Mouse (Mus musculus) lung, postnatal 0 days (tissue): ENCODE results near the gene Nod2. TPM values are rescaled to one million over a fixed set of nuclear protein-coding genes. Genes with fewer than 3 reads are reported as not detected.

Source experiments
- ATAC-seq: fragments of 200-750 bp; cut with Nextera tagmentation; 2 replicates; pipeline ENCODE4 v1.8.0; 2017; ENCODE audit warnings: moderate library complexity
- DNase-seq: peaks from one replicate; pipeline ENCODE4 v3.0.0-alpha.2; 2016; ENCODE audit warnings: low spot score
- H3K27ac ChIP-seq: fragments of 300-500 bp; sonication (generic); 2 replicates; pipeline ENCODE4 v1.5.1; 2014; ENCODE audit warnings: antibody characterized with exemption, mild to moderate bottlenecking, low read length, mixed read lengths
- H3K27me3 ChIP-seq: fragments of 300-500 bp; sonication (generic); replicated peaks from 2 replicates; pipeline ENCODE4 v1.6.1; 2014; ENCODE audit warnings: low read length, mixed read lengths; ENCODE audit not compliant: insufficient read depth
- H3K36me3 ChIP-seq: fragments of 300-500 bp; sonication (generic); 2 replicates; pipeline ENCODE4 v1.6.1; 2014; ENCODE audit warnings: low read length, mixed read lengths; ENCODE audit not compliant: insufficient read depth
- H3K4me1 ChIP-seq: fragments of 300-500 bp; sonication (generic); 2 replicates; pipeline ENCODE4 v1.6.1; 2014; ENCODE audit warnings: antibody characterized with exemption, low read depth, low read length, mixed read lengths; ENCODE audit not compliant: insufficient read depth
- H3K4me2 ChIP-seq: fragments of 300-500 bp; sonication (generic); replicated peaks from 2 replicates; pipeline ENCODE4 v1.6.1; 2014; ENCODE audit warnings: low read depth, mild to moderate bottlenecking, low read length, moderate library complexity, mixed read lengths
- H3K4me3 ChIP-seq: fragments of 300-500 bp; sonication (generic); 2 replicates; pipeline ENCODE4 v1.5.1; 2014; ENCODE audit warnings: low read depth, low read length
- H3K9ac ChIP-seq: fragments of 300-500 bp; sonication (generic); replicated peaks from 2 replicates; pipeline ENCODE4 v1.6.1; 2014; ENCODE audit warnings: low read depth, mild to moderate bottlenecking
- H3K9me3 ChIP-seq: fragments of 300-500 bp; sonication (generic); 2 replicates; pipeline ENCODE4 v1.6.1; 2016; ENCODE audit warnings: low read length, mixed read lengths
- CTCF ChIP-seq: IDR thresholded peaks from 2 replicates; pipeline ENCODE4 v1.5.1; 2016; ENCODE audit warnings: antibody characterized with exemption, mild to moderate bottlenecking
- EP300 ChIP-seq: IDR thresholded peaks from 2 replicates; pipeline ENCODE4 v1.6.1; 2016; ENCODE audit warnings: antibody characterized with exemption, mild to moderate bottlenecking, control low read depth
- WGBS: fragments of 180-500 bp; shearing (Covaris S2); extraction: QIAGEN DNeasy Blood & Tissue Kit; methylation state at CpG from one replicate; pipeline ENCODE4 v1.1.7; 2014; 5-methylcytosine and 5-hydroxymethylcytosine counted together
- polyA plus RNA-seq: library from polyadenylated mRNA; unstranded; fragments of >200 nt; fragmentation: Nextera tagmentation; extraction: Ambion mirVana; gene quantifications from 2 replicates; pipeline ENCODE4 v1.2.1, GENCODE M21; 2015

Nod2 gene
- polyA plus RNA-seq, 1 experiment from 2014 or later, result 0.27 TPM

- Histone ChIP-seq H3K4me1 (peaks cover 2% of the 10 kb centered on the region; the same call in 1 of the 2 replicates), H3K36me3 (no peaks in the 10 kb centered on the region), H3K27me3 (no peaks in the 10 kb centered on the region), H3K9ac (no peak overlapping the region), H3K4me2 (no peak overlapping the region), H3K4me3 (no peak overlapping the region), H3K9me3 (no peaks in the 10 kb centered on the region), H3K27ac (no peak overlapping the region)
- WGBS, result 87% methylated on average over 6 of the region's 6 CpGs
- no peak for DNase-seq
- ATAC-seq, result no peak
- TF ChIP-seq EP300 (no peak), CTCF (no peak)
Measured at GRCm38 (mm10) chr8:88689891-88690290, 42.8 kb downstream of the Nod2 start.

- ATAC-seq (no peak), DNase-seq (no peak)
- H3K4me1 ChIP-seq, result peaks cover 5% of the 10 kb centered on the region; the same call in 1 of the 2 replicates
- no peak for TF ChIP-seq EP300
- TF ChIP-seq CTCF, result no peak
- no peak overlapping the region for H3K9ac ChIP-seq
- H3K27me3 ChIP-seq, result no peaks in the 10 kb centered on the region
- no peaks in the 10 kb centered on the region for H3K9me3 ChIP-seq
- 41% methylated on average over 4 of the region's 4 CpGs for WGBS
- H3K27ac ChIP-seq, result no peak overlapping the region
- H3K36me3 ChIP-seq, result no peaks in the 10 kb centered on the region
- H3K4me3 ChIP-seq, result no peak overlapping the region
- H3K4me2 ChIP-seq, result no peak overlapping the region
Measured at GRCm38 (mm10) chr8:88691342-88691948, 44.3 kb downstream of the Nod2 start.

- Histone ChIP-seq H3K4me2 (no peak overlapping the region), H3K27ac (no peak overlapping the region), H3K4me3 (no peak overlapping the region), H3K36me3 (no peaks in the 10 kb centered on the region), H3K27me3 (no peaks in the 10 kb centered on the region), H3K9me3 (no peaks in the 10 kb centered on the region), H3K9ac (no peak overlapping the region), H3K4me1 (peaks cover 5% of the 10 kb centered on the region; the same call in 1 of the 2 replicates)
- DNase-seq, result no peak
- no peak for ATAC-seq
- TF ChIP-seq EP300 (no peak), CTCF (no peak)
- 26% methylated on average over 7 of the region's 7 CpGs for WGBS
Measured at GRCm38 (mm10) chr8:88691961-88692360, 44.8 kb downstream of the Nod2 start.

GRCm38 (mm10) chr8:88692866-88693265, 45.8 kb downstream of the Nod2 start:
- Histone ChIP-seq H3K9me3 (no peaks in the 10 kb centered on the region), H3K4me3 (no peak overlapping the region), H3K4me2 (no peak overlapping the region), H3K4me1 (peaks cover 5% of the 10 kb centered on the region; the same call in 1 of the 2 replicates), H3K36me3 (no peaks in the 10 kb centered on the region), H3K27ac (no peak overlapping the region), H3K9ac (no peak overlapping the region), H3K27me3 (no peaks in the 10 kb centered on the region)
- DNase-seq (no peak), ATAC-seq (no peak)
- 86% methylated on average over 6 of the region's 6 CpGs for WGBS
- TF ChIP-seq EP300 (no peak), CTCF (no peak)

GRCm38 (mm10) chr8:88693376-88693775, 46.3 kb downstream of the Nod2 start:
- Histone ChIP-seq H3K9ac (no peak overlapping the region), H3K27me3 (no peaks in the 10 kb centered on the region), H3K4me3 (no peak overlapping the region), H3K4me2 (no peak overlapping the region), H3K27ac (no peak overlapping the region), H3K36me3 (no peaks in the 10 kb centered on the region), H3K9me3 (no peaks in the 10 kb centered on the region), H3K4me1 (peaks cover 5% of the 10 kb centered on the region; the same call in 1 of the 2 replicates)
- no peak for TF ChIP-seq EP300
- no peak for TF ChIP-seq CTCF
- WGBS, result 84% methylated on average over 4 of the region's 4 CpGs
- no peak for DNase-seq
- no peak for ATAC-seq

- Histone ChIP-seq H3K9ac (no peak overlapping the region), H3K36me3 (no peaks in the 10 kb centered on the region), H3K4me1 (peaks cover 5% of the 10 kb centered on the region; the same call in 1 of the 2 replicates), H3K4me2 (no peak overlapping the region), H3K27me3 (no peaks in the 10 kb centered on the region), H3K9me3 (no peaks in the 10 kb centered on the region), H3K4me3 (no peak overlapping the region), H3K27ac (no peak overlapping the region)
- TF ChIP-seq CTCF, result no peak
- TF ChIP-seq EP300, result no peak
- DNase-seq (peak; percentile 28), ATAC-seq (no peak)
- WGBS, result 60% methylated on average over 7 of the region's 7 CpGs
Measured at GRCm38 (mm10) chr8:88694291-88694690, 47.2 kb downstream of the Nod2 start.
